Mouse (Mus musculus) neural tube, embryonic 15.5 days (tissue): ENCODE measurements around the gene Chn2. TPM values are rescaled to one million over a fixed set of nuclear protein-coding genes. Genes with fewer than 3 reads are reported as not detected.
"Not testable (repeated sequence)": the region's sequence is repeated elsewhere in the genome, so short reads cannot be mapped to it uniquely, and the experiment has no call there.

ENCODE experiments used
- ATAC-seq: fragments of 200-750 bp; cut with Nextera tagmentation; 2 replicates; pipeline ENCODE4 v1.8.0; 2017; ENCODE audit warnings: mild to moderate bottlenecking, moderate TSS enrichment, moderate library complexity; ENCODE audit not compliant: low FRiP score
- H3K27ac ChIP-seq: fragments of 300-500 bp; sonication (generic); replicated peaks from 2 replicates; pipeline ENCODE4 v1.5.1; 2015; ENCODE audit warnings: mild to moderate bottlenecking, inconsistent platforms
- H3K27me3 ChIP-seq: fragments of 300-500 bp; sonication (generic); replicated peaks from 2 replicates; pipeline ENCODE4 v1.6.1; 2015; ENCODE audit warnings: inconsistent platforms
- H3K36me3 ChIP-seq: fragments of 300-500 bp; sonication (generic); 2 replicates; pipeline ENCODE4 v1.6.1; 2015; ENCODE audit warnings: inconsistent platforms
- H3K4me1 ChIP-seq: fragments of 300-500 bp; sonication (generic); 2 replicates; pipeline ENCODE4 v1.6.1; 2015; ENCODE audit warnings: inconsistent platforms
- H3K4me2 ChIP-seq: fragments of 300-500 bp; sonication (generic); 2 replicates; pipeline ENCODE4 v1.6.1; 2015; ENCODE audit warnings: inconsistent platforms, mild to moderate bottlenecking, moderate library complexity
- H3K4me3 ChIP-seq: fragments of 300-500 bp; sonication (generic); replicated peaks from 2 replicates; pipeline ENCODE4 v1.5.1; 2015; ENCODE audit warnings: mild to moderate bottlenecking, inconsistent platforms
- H3K9ac ChIP-seq: fragments of 300-500 bp; sonication (generic); replicated peaks from 2 replicates; pipeline ENCODE4 v1.6.1; 2015; ENCODE audit warnings: mild to moderate bottlenecking, inconsistent platforms
- H3K9me3 ChIP-seq: fragments of 300-500 bp; sonication (generic); replicated peaks from 2 replicates; pipeline ENCODE4 v1.6.1; 2016; ENCODE audit warnings: inconsistent platforms
- WGBS: fragments of 180-500 bp; shearing (Covaris S2); methylation state at CpG from one replicate; pipeline ENCODE4 v1.1.7; 2015; ENCODE audit warnings: mixed read lengths; 5-methylcytosine and 5-hydroxymethylcytosine counted together
- polyA plus RNA-seq: library from polyadenylated mRNA; unstranded; fragments of >200 nt; fragmentation: Nextera tagmentation; extraction: Ambion mirVana; gene quantifications from 2 replicates; pipeline ENCODE4 v1.2.1, GENCODE M21; 2015

Gene Chn2
- polyA plus RNA-seq, 1 experiment from 2014 or later, result 17.6 TPM

GRCm38 (mm10) chr6:54161246-54161645 lies 121.9 kb downstream of the Chn2 start:
- no peak for ATAC-seq

GRCm38 (mm10) chr6:54162321-54162720 lies 123.0 kb downstream of the Chn2 start:
- no peak overlapping the region for H3K4me2 ChIP-seq
- 86% methylated on average over 5 of the region's 5 CpGs for whole genome bisulfite sequencing
- H3K4me1 ChIP-seq, result peaks cover 4% of the 10 kb centered on the region
- no peak overlapping the region for H3K4me3 ChIP-seq
- H3K27ac ChIP-seq, result no peak overlapping the region
- H3K9ac ChIP-seq, result no peak overlapping the region
- H3K36me3 ChIP-seq, result no peaks in the 10 kb centered on the region
- H3K27me3 ChIP-seq, result no peaks in the 10 kb centered on the region
- ATAC-seq, result no peak
- no peaks in the 10 kb centered on the region for H3K9me3 ChIP-seq

More at GRCm38 (mm10) chr6:54161246-54161645, 121.9 kb downstream of the Chn2 start:
- no peaks in the 10 kb centered on the region for H3K36me3 ChIP-seq
- H3K9ac ChIP-seq, result no peak overlapping the region
- 56% methylated on average over 3 of the region's 3 CpGs for WGBS
- H3K9me3 ChIP-seq, result no peaks in the 10 kb centered on the region
- H3K27me3 ChIP-seq, result no peaks in the 10 kb centered on the region
- H3K27ac ChIP-seq, result no peak overlapping the region
- no peaks in the 10 kb centered on the region; the same call in 1 of the 2 replicates for H3K4me1 ChIP-seq
- no peak overlapping the region for H3K4me3 ChIP-seq
- no peak overlapping the region for H3K4me2 ChIP-seq

- Histone ChIP-seq H3K4me1 (peaks cover 4% of the 10 kb centered on the region), H3K9me3 (no peaks in the 10 kb centered on the region), H3K4me2 (no peak overlapping the region), H3K36me3 (no peaks in the 10 kb centered on the region), H3K27ac (no peak overlapping the region), H3K4me3 (no peak overlapping the region), H3K9ac (no peak overlapping the region), H3K27me3 (no peaks in the 10 kb centered on the region)
- no peak for ATAC-seq
- WGBS, result 79% methylated on average over 9 of the region's 9 CpGs
These were observed 123.4 kb downstream of the Chn2 start for GRCm38 (mm10) chr6:54162786-54163185.

DNA sequence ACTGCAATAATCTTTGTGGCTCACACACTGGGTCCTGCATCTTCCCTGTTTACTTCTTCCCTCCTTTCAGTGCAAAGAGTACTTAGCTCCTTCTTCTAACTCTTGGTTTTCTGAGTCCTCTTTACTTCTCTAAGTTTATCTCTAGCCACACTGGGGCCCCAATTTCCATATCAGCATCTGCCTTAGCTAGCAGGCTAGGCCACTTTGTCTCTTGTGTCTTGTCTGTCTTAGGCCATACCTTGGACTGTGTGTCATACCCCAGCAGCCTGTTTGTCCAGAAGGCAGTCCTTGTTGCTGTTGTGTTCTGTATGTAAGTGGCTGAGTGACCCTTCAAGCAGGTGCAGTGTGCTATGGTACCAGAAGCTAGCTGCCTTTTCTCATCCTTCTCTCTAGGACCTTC lies 124.3 kb downstream of the Chn2 start:
- Histone ChIP-seq H3K4me3 (no peak overlapping the region), H3K27ac (no peak overlapping the region), H3K27me3 (no peaks in the 10 kb centered on the region), H3K4me2 (no peak overlapping the region), H3K9me3 (no peaks in the 10 kb centered on the region), H3K9ac (no peak overlapping the region), H3K36me3 (no peaks in the 10 kb centered on the region), H3K4me1 (peaks cover 4% of the 10 kb centered on the region; the same call in 1 of the 2 replicates)
- no peak for ATAC-seq

- ATAC-seq, result no peak
- Histone ChIP-seq H3K36me3 (no peaks in the 10 kb centered on the region), H3K9ac (no peak overlapping the region), H3K4me2 (no peak overlapping the region), H3K27me3 (no peaks in the 10 kb centered on the region), H3K4me1 (peaks cover 4% of the 10 kb centered on the region; the same call in 1 of the 2 replicates), H3K4me3 (no peak overlapping the region), H3K27ac (no peak overlapping the region), H3K9me3 (no peaks in the 10 kb centered on the region)
- whole genome bisulfite sequencing, result 54% methylated on average over 4 of the region's 4 CpGs
These were observed 125.4 kb downstream of the Chn2 start for GRCm38 (mm10) chr6:54164777-54165176.

GRCm38 (mm10) chr6:54165246-54165645 lies 125.9 kb downstream of the Chn2 start:
- no peak overlapping the region for H3K27ac ChIP-seq
- no peak overlapping the region for H3K4me2 ChIP-seq
- 86% methylated on average over 7 of the region's 7 CpGs for WGBS
- no peaks in the 10 kb centered on the region for H3K9me3 ChIP-seq
- H3K36me3 ChIP-seq, result no peaks in the 10 kb centered on the region
- no peaks in the 10 kb centered on the region for H3K27me3 ChIP-seq
- no peak overlapping the region for H3K9ac ChIP-seq
- ATAC-seq, result no peak
- no peak overlapping the region for H3K4me3 ChIP-seq
- H3K4me1 ChIP-seq, result peaks cover 4% of the 10 kb centered on the region; the same call in 1 of the 2 replicates

DNA sequence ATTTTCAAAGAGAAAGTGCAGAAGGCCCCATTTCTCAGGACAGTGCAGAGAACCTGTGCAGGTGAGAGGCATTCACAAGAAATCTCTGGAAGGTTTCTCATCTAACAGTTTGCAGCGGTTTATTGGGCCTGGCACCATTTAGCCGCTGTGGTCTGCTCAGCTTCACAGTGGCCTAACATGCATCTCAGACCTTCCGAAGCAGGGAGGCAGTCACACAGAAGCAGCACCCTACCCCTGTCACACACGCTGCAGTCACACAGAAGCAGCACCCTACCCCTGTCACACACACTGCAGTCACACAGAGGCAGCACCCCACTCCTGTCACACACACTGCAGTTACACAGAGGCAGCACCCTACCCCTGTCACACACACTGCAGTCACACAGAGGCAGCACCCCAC lies 126.5 kb downstream of the Chn2 start:
- Histone ChIP-seq H3K4me3 (no peak overlapping the region), H3K9me3 (no peaks in the 10 kb centered on the region), H3K9ac (no peak overlapping the region), H3K4me2 (no peak overlapping the region), H3K4me1 (peaks cover 4% of the 10 kb centered on the region; the same call in 1 of the 2 replicates), H3K27ac (no peak overlapping the region), H3K27me3 (no peaks in the 10 kb centered on the region), H3K36me3 (no peaks in the 10 kb centered on the region)
- no peak for ATAC-seq
- 87% methylated on average over 4 of the region's 4 CpGs for WGBS

DNA sequence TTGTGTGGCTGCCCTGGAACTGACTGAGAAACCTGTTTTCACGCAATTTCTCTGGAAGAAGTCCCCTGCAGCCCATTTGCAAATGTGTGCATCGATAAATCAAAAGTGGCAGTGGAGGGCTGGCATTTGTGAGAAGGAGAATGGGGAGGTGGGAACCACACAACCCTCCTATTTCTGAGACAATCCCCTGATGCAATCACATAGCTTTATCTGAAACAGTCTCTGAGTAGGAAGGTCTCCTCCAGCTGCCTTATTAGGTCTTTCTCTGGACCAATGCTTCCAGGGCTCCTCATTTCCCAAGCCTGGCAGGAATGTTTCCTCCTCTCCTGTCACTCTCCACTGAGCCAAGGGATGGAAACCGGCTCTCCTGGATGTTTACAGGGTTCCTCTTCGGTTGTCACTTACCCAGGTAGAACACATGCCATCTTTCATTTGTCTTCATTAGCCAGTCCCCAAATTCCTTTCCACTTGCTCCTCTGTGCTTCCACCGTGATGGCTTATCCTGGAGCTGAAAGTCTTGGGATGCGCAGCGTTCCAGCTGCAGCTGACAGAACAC lies 127.7 kb downstream of the Chn2 start:
- WGBS, result 54% methylated on average over 7 of the region's 7 CpGs
- H3K4me1 ChIP-seq, result peaks cover 4% of the 10 kb centered on the region; the same call in 1 of the 2 replicates
- ATAC-seq, result no peak
- H3K27me3 ChIP-seq, result no peaks in the 10 kb centered on the region
- no peaks in the 10 kb centered on the region for H3K36me3 ChIP-seq
- no peak overlapping the region for H3K27ac ChIP-seq
- no peaks in the 10 kb centered on the region for H3K9me3 ChIP-seq
- H3K9ac ChIP-seq, result no peak overlapping the region
- no peak overlapping the region for H3K4me3 ChIP-seq
- H3K4me2 ChIP-seq, result no peak overlapping the region

DNA sequence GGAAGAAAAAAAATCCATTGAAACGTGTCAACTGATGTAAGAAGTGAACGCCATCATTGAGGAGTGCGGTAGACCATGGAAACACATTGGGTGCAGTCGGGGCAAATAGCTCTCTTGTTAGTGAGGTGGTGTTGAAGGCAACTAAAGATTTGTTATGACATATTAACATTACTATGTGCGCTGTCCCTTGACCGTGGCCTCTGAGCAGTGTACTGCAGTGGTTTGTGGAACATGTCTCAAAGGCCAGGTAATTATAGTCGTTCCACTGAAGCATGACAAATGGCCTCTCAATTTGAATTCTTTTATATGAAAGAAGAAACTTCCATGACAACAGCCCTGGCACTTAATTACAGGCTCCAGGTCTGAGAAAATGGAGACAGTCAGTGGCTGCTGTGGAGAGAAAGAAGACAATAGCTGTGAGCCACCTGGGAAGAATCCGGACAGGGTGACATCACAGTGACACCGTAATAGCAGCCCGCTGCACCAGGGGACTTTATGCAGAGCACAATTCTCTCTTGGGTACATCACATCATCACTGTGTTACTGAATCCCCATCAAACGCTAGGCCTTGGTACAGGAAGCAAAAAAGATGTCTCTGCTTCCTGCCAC lies 131.0 kb downstream of the Chn2 start:
- H3K4me2 ChIP-seq, result no peak overlapping the region
- H3K27ac ChIP-seq, result no peak overlapping the region
- H3K9me3 ChIP-seq, result no peaks in the 10 kb centered on the region
- no peak overlapping the region for H3K9ac ChIP-seq
- no peak for ATAC-seq
- H3K4me3 ChIP-seq, result no peak overlapping the region
- H3K27me3 ChIP-seq, result no peaks in the 10 kb centered on the region
- H3K4me1 ChIP-seq, result peaks cover 7% of the 10 kb centered on the region
- H3K36me3 ChIP-seq, result no peaks in the 10 kb centered on the region
- WGBS, result 66% methylated on average over 11 of the region's 11 CpGs

GRCm38 (mm10) chr6:54171385-54171784 lies 132.0 kb downstream of the Chn2 start:
- WGBS, result 54% methylated on average over 6 of the region's 6 CpGs

GRCm38 (mm10) chr6:54175473-54176215 lies 136.3 kb downstream of the Chn2 start:
- Histone ChIP-seq H3K4me2 (no peak overlapping the region), H3K4me3 (no peak overlapping the region), H3K36me3 (no peaks in the 10 kb centered on the region), H3K9me3 (no peaks in the 10 kb centered on the region), H3K4me1 (peaks cover 7% of the 10 kb centered on the region), H3K27me3 (no peaks in the 10 kb centered on the region), H3K9ac (no peak overlapping the region), H3K27ac (no peak overlapping the region)
- no peak for ATAC-seq
- WGBS, result 28% methylated on average over 8 of the region's 8 CpGs

More at GRCm38 (mm10) chr6:54171385-54171784, 132.0 kb downstream of the Chn2 start:
- ATAC-seq, result no peak
- no peak overlapping the region for H3K27ac ChIP-seq
- H3K4me1 ChIP-seq, result peaks cover 11% of the 10 kb centered on the region
- no peak overlapping the region for H3K4me2 ChIP-seq
- no peaks in the 10 kb centered on the region for H3K27me3 ChIP-seq
- H3K9me3 ChIP-seq, result no peaks in the 10 kb centered on the region
- no peak overlapping the region for H3K9ac ChIP-seq
- H3K36me3 ChIP-seq, result no peaks in the 10 kb centered on the region
- no peak overlapping the region for H3K4me3 ChIP-seq

GRCm38 (mm10) chr6:54177081-54177480 lies 137.7 kb downstream of the Chn2 start:
- H3K36me3 ChIP-seq, H3K4me3 ChIP-seq, H3K27ac ChIP-seq, H3K4me1 ChIP-seq, ATAC-seq, H3K9ac ChIP-seq, H3K27me3 ChIP-seq, H3K9me3 ChIP-seq, H3K4me2 ChIP-seq: not testable (repeated sequence)
- WGBS, result 92% methylated on average over 6 of the region's 6 CpGs
